Mouse (Mus musculus) liver, embryonic 11.5 days (tissue): ENCODE results near the gene Ap5b1. TPM values are rescaled to one million over a fixed set of nuclear protein-coding genes. Genes with fewer than 3 reads are reported as not detected.

ENCODE experiments used
- ATAC-seq: fragments of 200-750 bp; cut with Nextera tagmentation; replicated peaks from 2 replicates; pipeline ENCODE4 v1.8.0; 2017; ENCODE audit warnings: moderate number of reproducible peaks, mild to moderate bottlenecking, moderate TSS enrichment, moderate library complexity; ENCODE audit not compliant: low FRiP score
- DNase-seq: peaks from one replicate; pipeline ENCODE4 v3.0.0-alpha.2; 2017; ENCODE audit warnings: low spot score
- H3K27ac ChIP-seq: fragments of 300-500 bp; sonication (generic); 2 replicates; pipeline ENCODE4 v1.5.1; 2014; ENCODE audit warnings: mild to moderate bottlenecking, low read depth, low read length, control low read depth
- H3K27me3 ChIP-seq: fragments of 300-500 bp; sonication (generic); replicated peaks from 2 replicates; pipeline ENCODE4 v1.6.1; 2014; ENCODE audit warnings: low read length, mixed read lengths; ENCODE audit not compliant: control insufficient read depth, insufficient read depth
- H3K36me3 ChIP-seq: fragments of 300-500 bp; sonication (generic); 2 replicates; pipeline ENCODE4 v1.6.1; 2014; ENCODE audit warnings: mild to moderate bottlenecking, low read length, moderate library complexity, mixed read lengths; ENCODE audit not compliant: control insufficient read depth, insufficient read depth
- H3K4me1 ChIP-seq: fragments of 300-500 bp; sonication (generic); replicated peaks from 2 replicates; pipeline ENCODE4 v1.6.1; 2014; ENCODE audit warnings: low read length, mixed read lengths; ENCODE audit not compliant: control insufficient read depth, insufficient read depth
- H3K4me2 ChIP-seq: fragments of 300-500 bp; sonication (generic); 2 replicates; pipeline ENCODE4 v1.6.1; 2014; ENCODE audit warnings: mild to moderate bottlenecking, control low read depth, moderate library complexity
- H3K4me3 ChIP-seq: fragments of 300-500 bp; sonication (generic); 2 replicates; pipeline ENCODE4 v1.5.1; 2014; ENCODE audit warnings: low read depth, low read length, control low read depth
- H3K9ac ChIP-seq: fragments of 300-500 bp; sonication (generic); 2 replicates; pipeline ENCODE4 v1.6.1; 2014; ENCODE audit warnings: low read depth, low read length, control low read depth
- H3K9me3 ChIP-seq: fragments of 300-500 bp; sonication (generic); 2 replicates; pipeline ENCODE4 v1.6.1; 2016; ENCODE audit warnings: low read length, inconsistent platforms, mixed read lengths; ENCODE audit not compliant: control insufficient read depth
- WGBS: fragments of 180-500 bp; shearing (Covaris S2); extraction: QIAGEN DNeasy Blood & Tissue Kit; methylation state at CpG from one replicate; pipeline ENCODE4 v1.1.7; 2014; 5-methylcytosine and 5-hydroxymethylcytosine counted together
- polyA plus RNA-seq: library from polyadenylated mRNA; unstranded; fragments of >200 nt; fragmentation: Nextera tagmentation; extraction: Ambion mirVana; gene quantifications from 2 replicates; pipeline ENCODE4 v1.2.1, GENCODE M21; 2014

Gene Ap5b1
- polyA plus RNA-seq, 1 experiment from 2014 or later = 3.6 TPM

DNA sequence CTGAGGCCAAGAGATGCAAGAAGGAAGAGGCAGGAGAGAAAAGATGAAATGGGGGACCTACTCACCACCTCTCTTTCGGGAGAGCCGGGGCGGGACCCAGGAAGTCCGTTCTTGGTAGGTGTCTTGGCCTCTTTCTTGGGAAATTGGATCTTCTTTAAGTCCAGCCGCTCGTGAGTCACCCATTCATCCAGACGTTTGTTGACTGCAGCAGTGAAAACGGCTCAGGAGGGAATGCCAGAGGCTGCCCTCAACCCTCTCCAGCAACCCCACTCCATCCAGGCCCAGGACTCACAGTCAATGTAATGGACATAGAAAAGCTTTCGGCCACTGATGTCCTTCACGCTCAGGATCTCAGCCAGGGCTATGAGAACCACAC is 41.3 kb downstream of the Ap5b1 start:
- Histone ChIP-seq H3K27ac (peak overlapping the region; percentile 92), H3K9ac (peak overlapping the region; percentile 74), H3K4me3 (peak overlapping the region; percentile 72), H3K4me2 (peak overlapping the region; percentile 81), H3K36me3 (peaks cover 34% of the 10 kb centered on the region), H3K4me1 (peaks cover 36% of the 10 kb centered on the region), H3K9me3 (no peaks in the 10 kb centered on the region), H3K27me3 (no peaks in the 10 kb centered on the region)
- ATAC-seq = no peak
- no peak for DNase-seq
- 55% methylated on average over 10 of the region's 10 CpGs for WGBS

DNA sequence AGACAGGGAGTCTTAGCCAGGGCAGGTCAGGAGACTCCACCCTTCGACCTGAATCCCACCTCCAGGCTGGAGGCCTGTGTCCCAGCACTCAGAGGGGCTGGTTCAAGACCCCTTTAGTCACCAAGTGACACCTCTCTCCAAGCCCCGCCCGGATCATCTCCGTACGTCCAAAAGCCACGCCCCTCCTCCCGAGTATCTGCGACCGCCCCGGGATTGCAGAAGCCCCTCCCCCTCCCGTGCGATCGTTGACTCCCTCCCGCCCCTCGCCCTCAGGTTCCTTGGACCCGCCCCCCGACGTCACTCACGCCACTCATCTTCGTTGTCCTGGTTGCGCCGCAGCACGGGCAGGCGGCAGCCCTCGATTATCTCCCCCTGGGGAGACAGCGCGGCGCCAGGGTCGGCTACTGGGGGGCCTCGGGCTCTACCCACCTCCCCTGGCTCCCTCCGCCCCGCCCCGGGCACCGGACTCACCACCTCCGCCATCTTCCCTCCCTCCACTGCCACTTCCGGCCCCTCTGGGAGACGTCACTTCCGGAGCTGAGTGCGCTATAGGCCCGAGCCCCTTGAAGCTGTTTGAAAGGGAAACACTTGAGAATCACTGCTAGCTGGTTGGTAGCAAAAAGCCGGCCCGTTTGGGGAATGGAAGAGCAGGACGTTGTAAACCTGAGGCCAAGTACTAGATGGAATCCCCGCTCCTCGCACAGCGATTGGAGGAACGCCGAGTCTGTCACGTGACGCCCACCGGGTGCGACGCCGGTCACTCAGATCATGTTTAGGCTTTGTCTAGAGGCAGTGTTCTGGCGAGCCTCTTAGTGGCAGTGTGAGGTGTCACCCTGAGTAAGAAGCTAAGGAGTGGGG is 42.0 kb downstream of the Ap5b1 start, which contains the start of gene Kat5:
Gene Kat5 (minus strand): TSS at position 691 of the 858 bp plus-strand sequence.
- H3K9ac ChIP-seq = peak within 1 kb of the TSS; percentile 74
- H3K27me3 ChIP-seq = no peaks in the 10 kb centered on the region
- peaks cover 29% of the 10 kb centered on the region for H3K36me3 ChIP-seq
- ATAC-seq (peak; percentile 87), DNase-seq (peak; percentile 96)
- peak within 1 kb of the TSS; percentile 92 for H3K27ac ChIP-seq
- H3K4me3 ChIP-seq = peak within 1 kb of the TSS; percentile 72
- H3K4me2 ChIP-seq = peak within 1 kb of the TSS; percentile 81
- H3K9me3 ChIP-seq = no peaks in the 10 kb centered on the region
- H3K4me1 ChIP-seq = peaks cover 36% of the 10 kb centered on the region
- WGBS = under 1% methylated on average over 54 of the region's 55 CpGs

DNA sequence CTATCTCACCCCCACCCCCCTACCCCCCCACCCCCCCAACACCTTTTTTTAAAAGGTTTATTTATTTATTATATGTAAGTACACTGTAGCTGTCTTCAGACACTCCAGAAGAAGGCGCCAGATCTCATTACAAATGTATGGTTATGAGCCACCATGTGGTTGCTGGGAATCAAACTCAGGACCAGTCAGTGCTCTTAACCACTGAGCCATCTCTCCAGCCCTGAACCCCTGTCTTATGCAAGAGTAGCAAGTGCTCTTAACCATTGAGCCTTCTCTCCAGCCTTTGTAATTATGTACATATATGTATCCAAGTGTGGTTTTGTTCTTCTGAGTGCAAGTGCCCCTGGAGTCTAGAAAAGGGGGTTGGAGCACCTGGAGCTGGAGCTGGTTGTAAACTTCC is 44.1 kb downstream of the Ap5b1 start:
- no peak for DNase-seq
- Histone ChIP-seq H3K4me1 (peaks cover 36% of the 10 kb centered on the region), H3K4me2 (no peak overlapping the region), H3K4me3 (no peak overlapping the region), H3K9me3 (no peaks in the 10 kb centered on the region), H3K36me3 (peaks cover 8% of the 10 kb centered on the region), H3K9ac (no peak overlapping the region), H3K27ac (no peak overlapping the region), H3K27me3 (no peaks in the 10 kb centered on the region)
- no peak for ATAC-seq
- WGBS = 88% methylated on average over 1 of the region's 1 CpGs

DNA sequence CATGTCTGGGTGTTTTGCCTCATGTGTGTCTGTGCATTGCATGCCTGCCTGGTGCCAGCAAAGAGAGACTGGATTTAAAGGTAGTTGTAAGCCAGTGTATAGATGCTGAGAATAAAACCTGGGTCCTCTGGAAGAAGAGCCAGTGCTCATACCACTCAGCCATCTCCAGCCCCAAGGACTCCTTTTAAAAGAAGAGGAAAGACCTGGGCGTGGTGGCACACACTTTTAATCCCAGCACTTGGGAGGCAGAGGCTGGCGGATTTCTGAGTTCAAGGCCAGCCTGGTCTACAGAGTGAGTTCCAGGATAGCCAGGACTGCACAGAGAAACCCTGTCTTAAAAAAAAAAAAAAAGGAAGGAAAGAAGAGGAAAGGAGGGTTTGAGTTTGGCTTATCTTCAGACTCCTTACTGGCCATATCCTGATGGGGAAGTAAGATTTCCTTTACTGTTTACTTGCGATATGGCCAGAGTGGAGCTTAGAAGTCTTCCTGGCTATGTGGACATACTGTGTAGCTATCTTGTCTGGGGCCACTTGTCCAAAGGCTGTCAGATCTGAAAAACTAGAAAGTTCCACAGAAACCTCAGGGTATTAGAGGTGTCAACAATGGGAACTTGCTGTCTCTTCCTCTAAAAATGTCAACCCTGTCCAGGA is 45.1 kb downstream of the Ap5b1 start:
- no peak overlapping the region for H3K4me2 ChIP-seq
- H3K27ac ChIP-seq = no peak overlapping the region; the same call in 1 of the 2 replicates
- no peak for DNase-seq
- H3K36me3 ChIP-seq = peaks cover under 1% of the 10 kb centered on the region
- peaks cover 36% of the 10 kb centered on the region for H3K4me1 ChIP-seq
- no peaks in the 10 kb centered on the region for H3K27me3 ChIP-seq
- no peak overlapping the region for H3K9ac ChIP-seq
- H3K9me3 ChIP-seq = no peaks in the 10 kb centered on the region
- no peak for ATAC-seq
- no peak overlapping the region for H3K4me3 ChIP-seq
- WGBS = 35% methylated on average over 3 of the region's 3 CpGs

DNA sequence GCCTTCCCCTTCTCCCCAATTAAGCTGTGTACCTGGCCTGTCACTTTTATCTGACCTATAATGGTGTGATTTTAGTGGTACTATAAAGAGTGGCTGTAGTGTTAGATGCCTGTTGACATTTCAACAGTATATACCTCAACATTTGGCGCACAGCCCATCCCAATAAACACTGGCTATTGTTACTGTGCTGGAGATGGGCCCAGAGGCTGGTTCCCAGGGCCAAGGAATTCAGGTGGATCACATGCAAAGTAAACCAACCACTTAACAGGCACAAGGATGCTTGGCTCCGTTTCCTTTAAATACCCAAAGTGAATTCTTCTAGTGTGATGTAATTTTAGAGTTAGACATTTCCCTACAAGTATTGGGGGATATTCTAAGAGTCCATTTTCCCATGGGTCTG is 47.1 kb downstream of the Ap5b1 start:
- 76% methylated on average over 2 of the region's 2 CpGs for WGBS
- Histone ChIP-seq H3K27me3 (no peaks in the 10 kb centered on the region), H3K27ac (no peak overlapping the region), H3K36me3 (no peaks in the 10 kb centered on the region), H3K9ac (no peak overlapping the region), H3K9me3 (no peaks in the 10 kb centered on the region), H3K4me1 (peaks cover 27% of the 10 kb centered on the region), H3K4me3 (no peak overlapping the region), H3K4me2 (no peak overlapping the region)
- ATAC-seq (no peak), DNase-seq (no peak)

DNA sequence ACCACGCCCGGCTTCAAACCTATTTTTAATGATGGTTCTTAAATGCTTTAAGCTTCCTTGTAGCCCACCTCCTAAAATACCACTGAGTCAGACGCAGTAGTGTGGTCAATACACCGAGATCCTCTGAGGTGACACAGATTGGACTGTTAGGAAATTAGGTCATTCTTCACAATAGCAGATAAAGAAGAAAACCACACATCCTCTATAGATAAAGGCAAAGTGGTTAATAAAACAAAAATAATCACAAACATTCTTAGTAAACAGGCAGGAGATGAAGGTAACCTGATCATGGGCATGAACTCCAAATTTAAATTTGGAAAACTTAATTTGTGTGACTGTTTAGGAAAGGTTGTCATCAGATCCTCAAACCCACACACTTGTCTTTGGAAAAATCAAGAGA is 52.2 kb downstream of the Ap5b1 start:
- no peak overlapping the region for H3K4me2 ChIP-seq
- H3K36me3 ChIP-seq = no peaks in the 10 kb centered on the region
- ATAC-seq = no peak
- WGBS = 60% methylated on average over 4 of the region's 4 CpGs
- H3K27ac ChIP-seq = no peak overlapping the region
- no peaks in the 10 kb centered on the region; the same call in 1 of the 2 replicates for H3K9me3 ChIP-seq
- DNase-seq = no peak
- H3K4me3 ChIP-seq = no peak overlapping the region
- no peaks in the 10 kb centered on the region for H3K4me1 ChIP-seq
- H3K27me3 ChIP-seq = no peaks in the 10 kb centered on the region
- H3K9ac ChIP-seq = no peak overlapping the region

Other genes starting within 250 kb of the Ap5b1 start
- gene Catsper1, start 232.3 kb upstream of the Ap5b1 start, polyA plus RNA-seq = not detected in 2 replicates
- not detected in 2 replicates for gene Cst6, start 218.5 kb upstream of the Ap5b1 start, polyA plus RNA-seq
- 72.9 and 76.5 TPM in 2 replicates for gene Eif1ad, start 201.3 kb upstream of the Ap5b1 start, polyA plus RNA-seq
- 601 and 643 TPM in 2 replicates for gene Banf1, start 200.9 kb upstream of the Ap5b1 start, polyA plus RNA-seq
- gene Sart1, start 179.3 kb upstream of the Ap5b1 start, polyA plus RNA-seq = 62.7 and 73.3 TPM in 2 replicates
- gene Tsga10ip, start 165.5 kb upstream of the Ap5b1 start, polyA plus RNA-seq = 0.30 and 1.2 TPM in 2 replicates
- gene Drap1, start 143.0 kb upstream of the Ap5b1 start, polyA plus RNA-seq = 124 and 151 TPM in 2 replicates
- 24.2 and 27.2 TPM in 2 replicates for gene AI837181, start 142.9 kb upstream of the Ap5b1 start, polyA plus RNA-seq
- gene Fosl1, start 120.5 kb upstream of the Ap5b1 start, polyA plus RNA-seq = 0.52 and 0.59 TPM in 2 replicates
- gene Ccdc85b, start 110.1 kb upstream of the Ap5b1 start, polyA plus RNA-seq = 5.8 and 6.3 TPM in 2 replicates
- 60.9 and 66.7 TPM in 2 replicates for gene Fibp, start 107.4 kb upstream of the Ap5b1 start, polyA plus RNA-seq
- gene Ctsw, start 99.5 kb upstream of the Ap5b1 start, polyA plus RNA-seq = 0.39 and 0.52 TPM in 2 replicates
- gene Efemp2, start 94.1 kb upstream of the Ap5b1 start, polyA plus RNA-seq = 47.8 and 55.3 TPM in 2 replicates
- 28.3 and 33.8 TPM in 2 replicates for gene Mus81, start 79.6 kb upstream of the Ap5b1 start, polyA plus RNA-seq
- gene Cfl1, start 77.6 kb upstream of the Ap5b1 start, polyA plus RNA-seq = 2,498 and 2,516 TPM in 2 replicates
- not detected in 2 replicates for gene 1700020D05Rik, start 64.2 kb upstream of the Ap5b1 start, polyA plus RNA-seq
- gene Snx32, start 57.5 kb upstream of the Ap5b1 start, polyA plus RNA-seq = 7.0 and 8.3 TPM in 2 replicates
- gene Ovol1, start 7.4 kb upstream of the Ap5b1 start, polyA plus RNA-seq = 0.22 TPM in 1 of 2 replicates, not detected in the other
- 175 and 189 TPM in 2 replicates for gene Rnaseh2c, start 33.8 kb downstream of the Ap5b1 start, polyA plus RNA-seq
- gene Kat5, start 42.2 kb downstream of the Ap5b1 start, polyA plus RNA-seq = 24.0 and 28.0 TPM in 2 replicates
- 57.1 and 57.7 TPM in 2 replicates for gene Rela, start 69.5 kb downstream of the Ap5b1 start, polyA plus RNA-seq
- 32.3 and 34.8 TPM in 2 replicates for gene Sipa1, start 95.7 kb downstream of the Ap5b1 start, polyA plus RNA-seq
- 27.4 and 28.1 TPM in 2 replicates for gene Map3k11, start 120.7 kb downstream of the Ap5b1 start, polyA plus RNA-seq
- 22.5 and 25.0 TPM in 2 replicates for gene Pcnx3, start 120.9 kb downstream of the Ap5b1 start, polyA plus RNA-seq
- 0.14 TPM in 1 of 2 replicates, not detected in the other for gene Kcnk7, start 136.3 kb downstream of the Ap5b1 start, polyA plus RNA-seq
- gene Ehbp1l1, start 158.3 kb downstream of the Ap5b1 start, polyA plus RNA-seq = 64.9 and 67.1 TPM in 2 replicates
- 47.5 and 49.8 TPM in 2 replicates for gene Fam89b, start 161.6 kb downstream of the Ap5b1 start, polyA plus RNA-seq
- gene Ltbp3, start 172.9 kb downstream of the Ap5b1 start, polyA plus RNA-seq = 4.1 and 4.6 TPM in 2 replicates
- gene Scyl1, start 203.4 kb downstream of the Ap5b1 start, polyA plus RNA-seq = 57.1 and 58.6 TPM in 2 replicates